Mouse (Mus musculus) lung, postnatal 0 days (tissue): ENCODE measurements around the gene Efcab11.

ENCODE experiments used
- CTCF ChIP-seq: IDR thresholded peaks from 2 replicates; pipeline ENCODE4 v1.5.1; 2016; ENCODE audit warnings: antibody characterized with exemption, mild to moderate bottlenecking
- EP300 ChIP-seq: IDR thresholded peaks from 2 replicates; pipeline ENCODE4 v1.6.1; 2016; ENCODE audit warnings: antibody characterized with exemption, mild to moderate bottlenecking, control low read depth

DNA sequence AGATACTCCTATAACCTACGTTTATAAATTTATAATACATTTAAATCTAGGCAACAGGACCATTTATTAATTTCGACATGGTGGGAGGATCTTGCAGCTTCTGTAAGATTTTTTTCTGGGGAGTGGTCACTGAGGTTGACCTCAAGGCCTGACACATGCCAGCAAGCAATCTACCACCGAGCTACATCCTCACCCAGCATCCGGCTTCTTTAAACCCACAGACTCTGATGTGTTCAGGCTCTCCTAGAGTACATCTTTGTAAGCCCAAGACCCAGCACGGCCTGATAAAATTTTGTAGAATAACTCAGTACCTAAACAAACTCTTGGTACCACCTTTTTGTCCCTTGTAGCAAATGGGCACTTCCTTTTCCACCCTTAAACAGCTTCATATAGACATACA lies 46.7 kb downstream of the Efcab11 start:
- TF ChIP-seq CTCF (no peak), EP300 (no peak)
